Mouse (Mus musculus) splenic B cell, adult 2 months (primary cell): ENCODE results near the gene Klk8.

ENCODE experiments used
- DNase-seq: peaks from one replicate; pipeline ENCODE4 v3.0.0-alpha.2; 2011; ENCODE audit warnings: low read depth, low spot score
- H3K27me3 ChIP-seq: 2 replicates; pipeline ENCODE4 v1.6.1; 2012; ENCODE audit warnings: mild to moderate bottlenecking, low read length, moderate library complexity, mixed read lengths; ENCODE audit not compliant: control insufficient read depth, poor library complexity, insufficient read depth, severe bottlenecking
- H3K36me3 ChIP-seq: 2 replicates; pipeline ENCODE4 v1.6.1; 2012; ENCODE audit warnings: mild to moderate bottlenecking, low read length, moderate library complexity, mixed read lengths; ENCODE audit not compliant: control insufficient read depth, poor library complexity, insufficient read depth, severe bottlenecking

Gene Klk8

GRCm38 (mm10) chr7:43780241-43780640 lies 17.1 kb upstream of the Klk8 start:
- DNase-seq = no peak
- no peaks in the 10 kb centered on the region for H3K27me3 ChIP-seq
- no peaks in the 10 kb centered on the region for H3K36me3 ChIP-seq

DNA sequence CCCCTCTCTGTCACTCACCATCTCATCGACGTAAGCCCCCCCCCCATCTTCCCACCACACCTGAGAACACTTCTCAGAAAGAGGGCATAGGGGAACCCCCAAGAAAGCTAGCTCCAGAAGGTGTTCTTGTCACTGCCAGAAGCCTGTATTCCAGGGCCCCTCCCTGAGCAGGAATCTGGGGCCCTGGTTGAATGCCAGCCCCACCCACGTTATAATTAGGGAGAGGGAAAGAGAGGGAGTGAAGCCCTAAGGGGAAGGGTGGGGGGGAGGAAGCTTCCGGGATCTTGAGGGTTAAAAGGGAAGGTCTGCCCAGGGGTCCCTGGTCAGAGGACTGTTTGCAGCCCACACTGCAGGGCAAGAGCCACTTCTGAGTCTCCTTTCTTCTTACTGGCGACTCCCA lies 16.6 kb upstream of the Klk8 start, which contains the start of gene Klk10:
Gene Klk10, plus strand, starts transcription at position 290 of the 400 bp plus-strand sequence.
- no peaks in the 10 kb centered on the region for H3K36me3 ChIP-seq
- no peak for DNase-seq
- no peaks in the 10 kb centered on the region for H3K27me3 ChIP-seq

GRCm38 (mm10) chr7:43781541-43781940 lies 15.8 kb upstream of the Klk8 start:
- no peak for DNase-seq
- no peaks in the 10 kb centered on the region for H3K36me3 ChIP-seq
- no peaks in the 10 kb centered on the region for H3K27me3 ChIP-seq

GRCm38 (mm10) chr7:43782275-43783265 lies 14.8 kb upstream of the Klk8 start:
- H3K36me3 ChIP-seq = no peaks in the 10 kb centered on the region
- no peaks in the 10 kb centered on the region for H3K27me3 ChIP-seq
- peak; percentile 48 for DNase-seq

DNA sequence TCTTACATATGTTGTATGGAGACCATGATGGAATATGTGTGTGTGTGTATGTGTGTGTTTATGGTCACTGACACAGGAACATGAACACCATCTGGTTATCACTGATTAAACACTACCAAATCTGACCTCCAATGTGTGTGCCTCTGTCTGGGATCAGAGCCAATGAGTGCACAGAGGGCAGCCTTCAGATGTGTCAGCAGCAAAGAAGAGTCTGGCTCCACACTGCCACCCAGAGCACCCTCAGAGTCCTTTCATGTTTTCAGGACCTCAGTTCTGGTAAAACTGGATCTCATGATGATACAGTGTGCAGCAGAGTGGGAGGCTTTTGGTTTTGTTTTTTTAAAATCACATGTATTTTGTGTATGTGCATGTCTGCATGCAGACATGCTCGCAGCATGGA lies 12.1 kb upstream of the Klk8 start:
- DNase-seq = no peak
- Histone ChIP-seq H3K27me3 (no peaks in the 10 kb centered on the region), H3K36me3 (no peaks in the 10 kb centered on the region)

- Histone ChIP-seq H3K36me3 (no peaks in the 10 kb centered on the region), H3K27me3 (no peaks in the 10 kb centered on the region)
- DNase-seq = no peak
These were observed 9.3 kb upstream of the Klk8 start for GRCm38 (mm10) chr7:43788096-43788495.

- DNase-seq = no peak
- Histone ChIP-seq H3K27me3 (no peaks in the 10 kb centered on the region), H3K36me3 (no peaks in the 10 kb centered on the region)
These were observed 8.1 kb upstream of the Klk8 start for GRCm38 (mm10) chr7:43789295-43789694.

DNA sequence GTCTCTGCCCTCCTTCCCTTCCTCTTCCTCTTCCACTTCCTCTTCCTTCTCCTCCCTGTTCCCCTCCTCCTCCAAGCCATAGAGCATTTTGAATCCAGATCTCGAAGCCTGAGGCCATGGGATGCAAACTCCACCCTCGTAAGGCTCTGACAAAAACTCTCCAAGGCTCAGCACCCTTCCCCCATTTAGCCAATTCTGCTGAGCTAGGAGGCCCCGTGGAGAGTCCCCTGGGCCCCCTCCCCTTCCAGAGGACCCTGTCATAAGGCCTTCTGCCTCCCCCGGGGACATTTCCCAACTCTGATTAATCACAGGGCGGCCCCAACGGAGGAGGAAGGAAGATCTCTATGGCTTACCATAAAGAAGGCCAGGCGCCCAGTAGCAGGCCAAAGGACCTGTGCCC lies 5.8 kb upstream of the Klk8 start, which contains the start of gene Klk9:
Gene Klk9, plus strand, starts transcription at position 301 of the 400 bp plus-strand sequence.
- Histone ChIP-seq H3K27me3 (no peaks in the 10 kb centered on the region), H3K36me3 (no peaks in the 10 kb centered on the region)
- DNase-seq = no peak

DNA sequence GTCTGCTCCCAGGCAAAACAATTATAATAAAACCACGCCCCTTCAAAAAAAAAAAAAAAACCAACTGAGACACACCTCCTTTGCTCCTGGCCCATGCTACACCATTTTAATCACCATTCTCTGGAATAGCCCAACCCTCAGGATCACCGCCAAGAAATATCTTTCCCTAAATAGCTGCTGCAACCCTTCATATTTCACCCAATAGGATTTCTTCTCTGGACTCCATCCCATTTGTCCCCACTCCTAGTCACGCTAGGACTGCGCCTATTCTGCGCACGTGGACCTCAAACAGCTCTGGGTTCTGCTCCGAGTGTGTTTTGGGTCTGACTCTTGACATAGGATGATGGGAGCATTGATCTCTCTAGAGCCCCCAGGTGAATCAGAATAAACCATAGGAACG lies 1.0 kb upstream of the Klk8 start:
- DNase-seq = no peak
- no peaks in the 10 kb centered on the region for H3K36me3 ChIP-seq
- no peaks in the 10 kb centered on the region for H3K27me3 ChIP-seq

- Histone ChIP-seq H3K36me3 (no peaks in the 10 kb centered on the region), H3K27me3 (no peaks in the 10 kb centered on the region)
- peak; percentile 2 for DNase-seq
These were observed 576 bp downstream of the Klk8 start for GRCm38 (mm10) chr7:43797844-43798462.

DNA sequence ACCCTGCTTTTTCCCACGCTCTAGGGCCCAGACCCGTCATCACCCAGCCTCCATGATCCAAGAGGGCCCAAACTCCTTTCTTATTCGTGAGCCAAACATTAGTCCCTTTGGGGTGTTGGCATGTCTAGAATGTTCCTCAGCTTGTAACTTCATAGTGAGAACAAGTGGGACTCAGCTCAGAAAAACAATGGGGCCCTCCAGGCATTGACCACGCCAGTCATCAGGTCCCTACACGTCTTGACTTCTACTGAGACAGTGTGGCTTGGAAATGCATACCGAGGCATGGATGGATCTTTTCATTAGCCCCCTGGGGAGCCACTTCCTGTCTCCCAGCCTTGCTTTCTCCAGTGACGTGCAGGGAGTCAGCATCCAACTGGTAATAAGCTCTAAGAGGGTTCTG lies 2.5 kb downstream of the Klk8 start:
- Histone ChIP-seq H3K36me3 (no peaks in the 10 kb centered on the region), H3K27me3 (no peaks in the 10 kb centered on the region)
- DNase-seq = no peak

- no peak for DNase-seq
- H3K36me3 ChIP-seq = no peaks in the 10 kb centered on the region
- no peaks in the 10 kb centered on the region for H3K27me3 ChIP-seq
These were observed 13.6 kb downstream of the Klk8 start, which contains the start of gene Klk7 for GRCm38 (mm10) chr7:43810994-43811393. Klk7 (plus strand) TSS chr7:43811294.

DNA sequence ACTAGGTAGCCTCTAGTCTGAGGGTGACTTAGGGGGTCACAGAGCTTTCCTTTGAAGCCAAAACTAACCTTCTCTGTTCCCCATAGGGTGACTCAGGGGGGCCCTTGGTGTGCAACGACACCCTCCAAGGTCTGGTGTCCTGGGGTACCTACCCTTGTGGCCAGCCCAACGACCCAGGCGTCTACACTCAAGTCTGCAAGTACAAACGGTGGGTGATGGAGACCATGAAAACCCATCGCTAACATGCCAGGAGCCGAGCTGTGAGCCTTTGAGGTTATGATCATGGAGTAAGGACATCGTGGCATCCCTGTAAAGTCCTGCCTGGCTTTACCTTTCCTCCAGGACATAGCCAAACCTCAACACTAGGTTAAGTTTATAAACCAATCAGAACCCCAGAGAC lies 17.8 kb downstream of the Klk8 start:
- no peak for DNase-seq
- H3K36me3 ChIP-seq = no peaks in the 10 kb centered on the region
- no peaks in the 10 kb centered on the region for H3K27me3 ChIP-seq

DNA sequence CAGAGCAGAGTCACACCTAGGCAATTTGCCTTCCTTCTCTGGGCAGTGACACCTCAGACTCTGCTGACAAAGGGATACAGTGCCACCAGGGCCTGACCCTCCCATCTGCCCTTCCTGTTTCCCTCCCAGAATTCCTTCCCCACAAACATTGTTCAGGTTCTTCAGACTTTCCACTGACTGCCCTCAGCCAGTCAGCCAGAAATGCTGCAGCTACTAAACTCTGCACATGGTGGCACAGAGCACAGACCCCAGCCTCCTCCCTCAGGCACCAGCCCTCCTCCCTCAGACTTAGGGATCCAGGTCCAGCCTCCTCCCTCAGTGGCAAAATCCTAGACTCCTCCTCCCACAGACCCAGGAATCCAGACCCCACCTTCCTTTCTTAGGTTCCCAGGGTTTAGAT lies 19.4 kb downstream of the Klk8 start:
- no peaks in the 10 kb centered on the region for H3K27me3 ChIP-seq
- no peaks in the 10 kb centered on the region for H3K36me3 ChIP-seq
- no peak for DNase-seq

GRCm38 (mm10) chr7:43821581-43821980 lies 24.2 kb downstream of the Klk8 start:
- no peaks in the 10 kb centered on the region for H3K36me3 ChIP-seq
- H3K27me3 ChIP-seq = no peaks in the 10 kb centered on the region
- DNase-seq = no peak
